Mouse (Mus musculus) intestine, embryonic 16.5 days (tissue): ENCODE measurements around the gene Pdzrn4. TPM values are rescaled to one million over a fixed set of nuclear protein-coding genes. Genes with fewer than 3 reads are reported as not detected.
A peak's percentile ranks its signal among the peaks of the same experiment; 100 is the strongest.

ENCODE experiments used
- ATAC-seq: fragments of 200-750 bp; cut with Nextera tagmentation; 2 replicates; pipeline ENCODE4 v1.8.0; 2017; ENCODE audit warnings: moderate TSS enrichment, moderate library complexity
- H3K27ac ChIP-seq: fragments of 300-500 bp; sonication (generic); 2 replicates; pipeline ENCODE4 v1.5.1; 2014; ENCODE audit warnings: mild to moderate bottlenecking, low read length
- H3K27me3 ChIP-seq: fragments of 300-500 bp; sonication (generic); replicated peaks from 2 replicates; pipeline ENCODE4 v1.6.1; 2014; ENCODE audit warnings: low read length, control low read depth, mixed read lengths; ENCODE audit not compliant: control insufficient read depth, insufficient read depth
- H3K36me3 ChIP-seq: fragments of 300-500 bp; sonication (generic); 2 replicates; pipeline ENCODE4 v1.6.1; 2014; ENCODE audit warnings: low read length, control low read depth; ENCODE audit not compliant: control insufficient read depth, insufficient read depth
- H3K4me1 ChIP-seq: fragments of 300-500 bp; sonication (generic); 2 replicates; pipeline ENCODE4 v1.6.1; 2014; ENCODE audit warnings: low read length, control low read depth, mixed read lengths; ENCODE audit not compliant: control insufficient read depth, insufficient read depth
- H3K4me2 ChIP-seq: fragments of 300-500 bp; sonication (generic); 2 replicates; pipeline ENCODE4 v1.6.1; 2014; ENCODE audit warnings: low read depth, low read length, control low read depth
- H3K4me3 ChIP-seq: fragments of 300-500 bp; sonication (generic); 2 replicates; pipeline ENCODE4 v1.5.1; 2014; ENCODE audit warnings: mild to moderate bottlenecking, low read length
- H3K9ac ChIP-seq: fragments of 300-500 bp; sonication (generic); 2 replicates; pipeline ENCODE4 v1.6.1; 2014; ENCODE audit warnings: low read depth, low read length
- H3K9me3 ChIP-seq: fragments of 300-500 bp; sonication (generic); 2 replicates; pipeline ENCODE4 v1.6.1; 2016; ENCODE audit warnings: low read length, control low read depth; ENCODE audit not compliant: control insufficient read depth
- WGBS: fragments of 180-500 bp; shearing (Covaris S2); extraction: QIAGEN DNeasy Blood & Tissue Kit; methylation state at CpG from one replicate; pipeline ENCODE4 v1.1.7; 2014; 5-methylcytosine and 5-hydroxymethylcytosine counted together
- polyA plus RNA-seq: library from polyadenylated mRNA; unstranded; fragments of >200 nt; fragmentation: Nextera tagmentation; extraction: Ambion mirVana; gene quantifications from 2 replicates; pipeline ENCODE4 v1.2.1, GENCODE M21; 2015

The Pdzrn4 gene
- polyA plus RNA-seq, 1 experiment from 2014 or later = 1.8 TPM

- Histone ChIP-seq H3K9me3 (peaks cover 1% of the 10 kb centered on the region; the same call in 1 of the 2 replicates), H3K4me3 (no peak overlapping the region), H3K4me2 (peak overlapping the region; percentile 15), H3K27me3 (no peaks in the 10 kb centered on the region), H3K36me3 (no peaks in the 10 kb centered on the region), H3K4me1 (peaks cover 8% of the 10 kb centered on the region; the same call in 1 of the 2 replicates), H3K27ac (no peak overlapping the region), H3K9ac (no peak overlapping the region)
- no peak for ATAC-seq
- 25% methylated on average over 7 of the region's 7 CpGs for WGBS
These were observed 125.0 kb downstream of the Pdzrn4 start for GRCm38 (mm10) chr15:92521686-92522085.

GRCm38 (mm10) chr15:92524917-92525316 is 128.2 kb downstream of the Pdzrn4 start:
- WGBS = 16% methylated on average over 2 of the region's 2 CpGs
- H3K9me3 ChIP-seq = peaks cover 5% of the 10 kb centered on the region; the same call in 1 of the 2 replicates
- H3K4me1 ChIP-seq = peaks cover 8% of the 10 kb centered on the region; the same call in 1 of the 2 replicates
- no peak for ATAC-seq
- H3K4me3 ChIP-seq = no peak overlapping the region
- no peaks in the 10 kb centered on the region for H3K36me3 ChIP-seq
- no peak overlapping the region for H3K4me2 ChIP-seq
- H3K27me3 ChIP-seq = no peaks in the 10 kb centered on the region
- H3K27ac ChIP-seq = no peak overlapping the region
- no peak overlapping the region for H3K9ac ChIP-seq

- Histone ChIP-seq H3K27me3 (no peaks in the 10 kb centered on the region), H3K9me3 (peaks cover 5% of the 10 kb centered on the region; the same call in 1 of the 2 replicates), H3K4me1 (peaks cover 8% of the 10 kb centered on the region; the same call in 1 of the 2 replicates), H3K27ac (no peak overlapping the region), H3K4me3 (no peak overlapping the region), H3K36me3 (no peaks in the 10 kb centered on the region), H3K9ac (no peak overlapping the region), H3K4me2 (no peak overlapping the region)
- ATAC-seq = no peak
- 74% methylated on average over 9 of the region's 9 CpGs for whole genome bisulfite sequencing
These were observed 128.7 kb downstream of the Pdzrn4 start for GRCm38 (mm10) chr15:92525416-92525815.

GRCm38 (mm10) chr15:92526731-92527130 is 130.1 kb downstream of the Pdzrn4 start:
- Histone ChIP-seq H3K9ac (no peak overlapping the region), H3K27ac (no peak overlapping the region), H3K4me2 (no peak overlapping the region), H3K27me3 (no peaks in the 10 kb centered on the region), H3K36me3 (no peaks in the 10 kb centered on the region), H3K9me3 (peaks cover 5% of the 10 kb centered on the region; the same call in 1 of the 2 replicates), H3K4me1 (no peaks in the 10 kb centered on the region), H3K4me3 (no peak overlapping the region)
- WGBS = 75% methylated on average over 4 of the region's 4 CpGs
- ATAC-seq = no peak

GRCm38 (mm10) chr15:92543252-92543651 is 146.6 kb downstream of the Pdzrn4 start:
- no peaks in the 10 kb centered on the region for H3K4me1 ChIP-seq
- H3K27ac ChIP-seq = no peak overlapping the region
- no peaks in the 10 kb centered on the region for H3K9me3 ChIP-seq
- no peak overlapping the region for H3K4me2 ChIP-seq
- 26% methylated on average over 1 of the region's 1 CpGs for WGBS
- H3K9ac ChIP-seq = no peak overlapping the region
- no peak for ATAC-seq
- no peaks in the 10 kb centered on the region for H3K36me3 ChIP-seq
- no peak overlapping the region for H3K4me3 ChIP-seq
- no peaks in the 10 kb centered on the region for H3K27me3 ChIP-seq

- no peak overlapping the region for H3K9ac ChIP-seq
- no peak overlapping the region for H3K4me2 ChIP-seq
- ATAC-seq = no peak
- no peak overlapping the region for H3K27ac ChIP-seq
- no peak overlapping the region for H3K4me3 ChIP-seq
- no peaks in the 10 kb centered on the region for H3K27me3 ChIP-seq
- WGBS = 55% methylated on average over 9 of the region's 9 CpGs
- H3K9me3 ChIP-seq = no peaks in the 10 kb centered on the region
- no peaks in the 10 kb centered on the region for H3K4me1 ChIP-seq
- H3K36me3 ChIP-seq = no peaks in the 10 kb centered on the region
These were observed 150.7 kb downstream of the Pdzrn4 start for GRCm38 (mm10) chr15:92547294-92547911.

GRCm38 (mm10) chr15:92555012-92555574 is 158.4 kb downstream of the Pdzrn4 start:
- WGBS = 74% methylated on average over 7 of the region's 7 CpGs
- Histone ChIP-seq H3K27ac (no peak overlapping the region), H3K27me3 (no peaks in the 10 kb centered on the region), H3K4me3 (no peak overlapping the region), H3K4me2 (no peak overlapping the region), H3K9me3 (no peaks in the 10 kb centered on the region), H3K9ac (no peak overlapping the region), H3K4me1 (no peaks in the 10 kb centered on the region), H3K36me3 (no peaks in the 10 kb centered on the region)
- ATAC-seq = no peak

- WGBS = 57% methylated on average over 3 of the region's 3 CpGs
- no peaks in the 10 kb centered on the region for H3K27me3 ChIP-seq
These were observed 159.0 kb downstream of the Pdzrn4 start for GRCm38 (mm10) chr15:92555716-92556115.

GRCm38 (mm10) chr15:92558592-92558991 is 161.9 kb downstream of the Pdzrn4 start:
- H3K27ac ChIP-seq = no peak overlapping the region
- ATAC-seq = no peak
- H3K9ac ChIP-seq = no peak overlapping the region
- H3K27me3 ChIP-seq = no peaks in the 10 kb centered on the region
- 65% methylated on average over 5 of the region's 5 CpGs for WGBS
- no peaks in the 10 kb centered on the region for H3K36me3 ChIP-seq
- H3K4me2 ChIP-seq = no peak overlapping the region
- H3K4me1 ChIP-seq = no peaks in the 10 kb centered on the region
- H3K4me3 ChIP-seq = no peak overlapping the region
- no peaks in the 10 kb centered on the region for H3K9me3 ChIP-seq

More at GRCm38 (mm10) chr15:92555716-92556115, 159.0 kb downstream of the Pdzrn4 start:
- Histone ChIP-seq H3K36me3 (no peaks in the 10 kb centered on the region), H3K4me3 (no peak overlapping the region), H3K4me2 (no peak overlapping the region), H3K27ac (no peak overlapping the region), H3K9me3 (no peaks in the 10 kb centered on the region), H3K4me1 (no peaks in the 10 kb centered on the region), H3K9ac (no peak overlapping the region)
- ATAC-seq = no peak
